Mouse (Mus musculus): ENCODE measurements around the gene Rpl6. TPM values are rescaled to one million over a fixed set of nuclear protein-coding genes. Genes with fewer than 3 reads are reported as not detected.

Gene Rpl6
- total RNA-seq, 2 experiments from 2014 or later = 445 to 518 TPM

DNA sequence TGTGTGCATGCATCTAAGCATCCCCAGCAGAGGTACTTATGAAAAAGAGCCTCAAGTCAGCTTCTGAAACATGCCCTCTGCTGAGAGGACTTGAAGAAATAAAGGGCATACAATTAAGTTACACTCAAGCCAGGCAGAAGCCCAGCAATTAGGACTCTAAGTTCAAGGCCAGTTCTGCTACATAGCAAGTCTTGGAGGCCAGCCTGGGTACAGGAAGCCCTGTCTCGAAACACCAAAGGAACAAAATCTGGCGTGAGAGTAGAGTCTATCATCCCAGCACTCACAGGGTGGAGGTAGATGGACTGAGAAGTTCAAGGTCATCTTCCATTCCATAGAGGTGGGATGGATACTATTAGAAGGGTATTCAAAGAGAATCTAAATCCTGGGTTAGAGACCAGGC is 19.9 kb upstream of the Rpl6 start:
- TF ChIP-seq CTCF (IDR thresholded peaks at IDR 0.05) = no peak
- intact Hi-C loops (cut with DNase I) = no loop called here
- H3K27ac ChIP-seq = peak overlapping the region; percentile 86
- no peak for DNase-seq
- peak overlapping the region; percentile 60 for H3K4me3 ChIP-seq

DNA sequence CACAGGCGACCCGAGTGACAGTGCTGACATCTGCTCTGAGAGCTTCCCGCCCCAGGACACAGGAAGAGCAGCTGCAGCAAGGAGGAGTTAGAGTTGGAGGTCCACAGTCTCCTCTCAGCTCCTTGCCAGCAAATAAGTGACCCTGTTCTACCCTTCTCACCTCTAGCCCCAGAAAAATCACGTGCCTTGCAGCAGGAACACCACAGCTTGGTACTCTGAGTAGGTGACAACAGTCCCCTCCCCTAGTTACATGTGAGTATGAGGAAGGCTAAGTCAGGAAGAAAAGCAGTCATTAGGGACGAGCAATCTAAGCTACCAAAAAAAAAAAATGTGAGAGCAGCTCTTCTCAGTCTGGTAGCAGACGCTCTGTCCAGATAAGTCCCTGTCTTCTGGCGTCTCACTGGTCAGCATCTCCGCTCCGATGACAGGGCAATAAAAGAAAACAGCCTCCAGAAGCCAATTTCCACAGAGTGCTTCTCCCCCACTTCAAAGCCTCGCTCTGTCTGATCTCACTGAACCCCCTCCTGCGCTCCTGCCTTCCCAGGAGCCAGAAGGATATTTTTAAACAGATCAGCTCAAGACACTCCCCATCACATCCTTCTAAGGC is 19.2 kb upstream of the Rpl6 start:
- peak overlapping the region; percentile 86 for H3K27ac ChIP-seq
- TF ChIP-seq CTCF (IDR thresholded peaks at IDR 0.05) = no peak
- intact Hi-C loops (cut with DNase I) = no loop called here
- H3K4me3 ChIP-seq = peak overlapping the region; percentile 60
- DNase-seq = peak; percentile 43

- Histone ChIP-seq H3K27ac (peak overlapping the region; percentile 86), H3K4me3 (peak overlapping the region; percentile 15)
- intact Hi-C loops (cut with DNase I) = no loop called here
- peak; percentile 72 for DNase-seq
- no peak for TF ChIP-seq CTCF (IDR thresholded peaks at IDR 0.05)
Observed at GRCm38 (mm10) chr5:121187580-121188001, 16.7 kb upstream of the Rpl6 start.

GRCm38 (mm10) chr5:121188265-121188664 is 16.0 kb upstream of the Rpl6 start:
- H3K27ac ChIP-seq = peak overlapping the region; percentile 86
- TF ChIP-seq CTCF (IDR thresholded peaks at IDR 0.05) = no peak

DNA sequence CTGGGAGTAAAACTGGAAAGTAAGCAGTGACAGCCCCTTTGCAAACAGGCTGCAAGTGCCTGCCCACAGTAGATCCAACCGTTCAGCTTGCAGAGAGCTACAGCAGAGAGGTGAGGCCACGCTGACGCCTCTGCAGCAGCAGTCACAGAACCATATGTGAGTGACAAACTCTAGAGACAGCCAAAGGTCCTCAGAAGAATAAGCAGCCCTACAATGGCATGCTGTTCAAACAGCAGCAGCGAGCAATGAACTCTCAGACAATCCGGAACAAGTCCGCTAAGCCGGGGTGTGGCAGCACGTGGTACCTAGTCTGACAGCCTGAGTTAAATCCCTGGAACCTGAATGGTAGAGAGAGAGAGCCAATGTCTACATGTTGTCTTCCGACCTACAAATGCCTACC is 15.1 kb upstream of the Rpl6 start:
- Histone ChIP-seq H3K27ac (no peak overlapping the region), H3K4me3 (peak overlapping the region; percentile 24; the same call in 1 of the 2 replicates)
- TF ChIP-seq CTCF (IDR thresholded peaks at IDR 0.05) = no peak
- no peak for DNase-seq
- intact Hi-C loops (cut with DNase I) = no loop called here

More at GRCm38 (mm10) chr5:121188265-121188664, 16.0 kb upstream of the Rpl6 start:
- H3K4me3 ChIP-seq = peak overlapping the region; percentile 15; the same call in 1 of the 2 replicates
- intact Hi-C loops (cut with DNase I) = no loop called here
- DNase-seq = no peak

DNA sequence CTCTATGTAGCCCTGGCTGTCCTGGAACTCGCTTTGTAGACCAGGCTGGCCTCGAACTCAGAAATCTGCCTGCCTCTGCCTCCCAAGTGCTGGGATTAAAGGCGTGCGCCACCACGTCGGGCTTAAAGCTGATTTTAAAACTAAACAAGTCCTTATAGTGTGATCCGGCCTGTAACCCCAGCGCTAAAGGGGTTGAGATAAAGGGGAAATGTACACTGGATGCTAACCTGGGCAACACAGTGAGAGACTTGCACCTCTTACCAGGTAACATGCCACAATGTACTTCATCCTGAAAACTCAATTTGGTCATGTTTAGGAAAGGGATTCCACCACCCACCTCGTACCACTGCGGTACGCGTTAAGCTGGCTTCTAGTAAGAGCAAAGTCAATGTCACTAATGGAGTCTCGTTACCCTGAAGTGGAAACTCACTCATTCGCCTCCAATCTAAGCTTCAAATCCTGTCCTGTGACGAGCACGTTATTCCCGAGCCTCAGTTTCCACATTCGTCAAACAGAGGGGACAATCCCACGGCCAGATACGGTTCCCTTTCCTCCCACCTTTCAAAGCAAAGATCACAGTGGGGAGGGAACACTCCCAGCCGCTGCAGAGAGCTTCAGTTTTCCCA is 14.0 kb upstream of the Rpl6 start:
- intact Hi-C loops (cut with DNase I) = no loop called here
- peak overlapping the region; percentile 84 for H3K4me3 ChIP-seq
- H3K27ac ChIP-seq = peak overlapping the region; percentile 97
- DNase-seq = no peak
- TF ChIP-seq CTCF (IDR thresholded peaks at IDR 0.05) = no peak

DNA sequence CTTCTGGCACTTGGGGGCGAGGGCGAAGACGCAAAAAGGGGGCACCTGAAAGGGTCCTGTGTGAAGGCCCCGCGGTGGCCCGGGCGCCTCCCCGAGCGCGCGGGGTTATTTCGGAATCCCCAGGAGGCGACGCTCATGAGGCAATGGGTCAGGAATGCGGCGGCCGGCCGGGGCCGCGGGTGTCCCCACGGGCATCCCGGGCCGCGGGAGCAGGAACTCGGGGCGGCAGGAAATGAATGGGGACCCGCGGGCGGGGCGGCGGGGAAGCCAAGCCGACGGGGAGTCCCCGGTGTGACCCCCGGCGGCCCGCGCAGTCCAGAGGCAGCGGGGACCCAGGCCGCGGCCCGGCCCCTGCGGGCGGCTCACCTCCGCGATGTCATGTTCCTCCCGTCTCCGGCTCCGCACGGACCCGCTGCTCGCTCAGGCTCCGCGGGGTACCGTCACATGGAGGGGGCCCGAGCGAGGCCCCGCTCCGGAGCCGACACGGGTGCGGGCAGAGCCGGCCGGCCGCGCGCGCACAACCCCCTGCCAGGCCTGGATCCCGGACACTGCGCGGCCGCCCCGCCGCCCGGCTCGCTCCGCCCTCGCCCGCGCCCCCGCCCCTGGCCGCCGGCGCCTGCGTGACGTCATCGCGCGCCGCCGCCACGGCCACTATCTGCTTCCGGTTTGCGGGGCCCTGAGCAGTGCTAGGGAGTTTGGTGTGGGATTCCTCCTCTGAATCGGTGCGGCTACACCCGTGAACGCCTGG is 13.3 kb upstream of the Rpl6 start, which contains the start of gene Ptpn11:
TSS of gene Ptpn11 (minus strand) at position 562 of the 748 bp plus-strand sequence.
- Histone ChIP-seq H3K27ac (peak within 1 kb of the TSS; percentile 97), H3K4me3 (peak within 1 kb of the TSS; percentile 84)
- intact Hi-C loops (cut with DNase I) = no loop called here
- peak; percentile 93 for DNase-seq
- TF ChIP-seq CTCF (IDR thresholded peaks at IDR 0.05) = no peak

DNA sequence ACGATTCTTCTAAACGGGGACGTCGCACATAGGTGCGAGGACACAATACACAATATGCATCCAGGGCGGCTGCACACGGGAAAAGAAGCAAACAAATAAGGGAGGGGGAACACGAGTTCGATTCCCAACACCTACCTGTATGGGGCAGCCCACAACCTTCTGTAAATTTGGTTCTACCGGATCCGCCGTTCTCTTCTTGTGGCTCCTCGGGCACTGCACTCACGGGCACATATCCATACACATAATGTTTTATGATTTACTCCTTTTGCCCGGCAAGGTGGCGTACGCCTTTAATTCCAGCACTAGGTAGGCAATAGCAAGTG is 12.7 kb upstream of the Rpl6 start:
- Histone ChIP-seq H3K4me3 (peak overlapping the region; percentile 84), H3K27ac (peak overlapping the region; percentile 97)
- intact Hi-C loops (cut with DNase I) = no loop called here
- no peak for DNase-seq
- TF ChIP-seq CTCF (IDR thresholded peaks at IDR 0.05) = no peak

GRCm38 (mm10) chr5:121194173-121194572 is 10.1 kb upstream of the Rpl6 start:
- Histone ChIP-seq H3K4me3 (no peak overlapping the region), H3K27ac (no peak overlapping the region)
- TF ChIP-seq CTCF (IDR thresholded peaks at IDR 0.05) = no peak
- DNase-seq = no peak
- intact Hi-C loops (cut with DNase I) = no loop called here

- intact Hi-C loops (cut with DNase I) = no loop called here
- no peak for TF ChIP-seq CTCF (IDR thresholded peaks at IDR 0.05)
- no peak for DNase-seq
- no peak overlapping the region for H3K27ac ChIP-seq
- no peak overlapping the region for H3K4me3 ChIP-seq
Observed at GRCm38 (mm10) chr5:121196764-121197163, 7.5 kb upstream of the Rpl6 start.

DNA sequence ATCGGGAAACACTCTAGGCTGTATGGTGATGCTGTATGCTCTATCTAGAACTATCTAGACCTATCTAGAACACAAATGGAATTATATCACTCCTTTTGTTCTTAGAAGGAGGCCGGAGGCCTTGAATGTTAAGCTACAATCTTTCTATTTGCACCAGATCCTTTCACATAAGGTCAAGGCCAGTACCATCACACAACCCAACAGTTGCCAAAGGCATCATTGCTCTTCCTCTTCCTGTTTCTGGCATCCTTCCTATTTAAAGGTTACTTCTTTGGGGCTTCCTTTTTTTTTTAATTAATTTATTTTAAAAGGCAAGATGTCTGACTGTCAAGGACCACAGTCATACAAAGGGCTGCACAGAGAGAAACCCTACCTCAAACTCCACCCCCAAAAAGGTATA is 6.9 kb upstream of the Rpl6 start:
- intact Hi-C loops (cut with DNase I) = no loop called here
- no peak overlapping the region for H3K27ac ChIP-seq

DNA sequence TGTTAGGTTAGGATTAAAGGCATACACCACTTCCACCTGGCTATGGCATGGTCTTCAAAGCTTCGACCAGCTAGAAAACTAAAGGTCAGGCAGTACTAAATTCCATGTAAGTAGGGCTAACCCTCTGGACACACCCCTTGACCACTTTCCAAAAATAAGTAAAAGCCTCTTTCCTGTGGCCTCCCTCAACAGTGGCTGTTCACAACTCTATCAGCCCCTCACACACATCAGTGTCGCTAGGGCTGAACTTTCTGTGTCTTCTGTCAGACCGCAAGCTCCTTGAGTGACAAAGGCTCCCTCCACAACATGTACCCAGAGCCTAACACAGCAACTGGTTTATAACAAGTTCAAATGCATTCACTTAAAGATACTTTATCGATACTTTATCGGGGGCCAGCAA is 5.9 kb upstream of the Rpl6 start:
- intact Hi-C loops (cut with DNase I) = no loop called here
- no peak overlapping the region for H3K27ac ChIP-seq

More for the DNA sequence above, 6.9 kb upstream of the Rpl6 start:
- no peak overlapping the region for H3K4me3 ChIP-seq
- no peak for DNase-seq
- TF ChIP-seq CTCF (IDR thresholded peaks at IDR 0.05) = no peak

GRCm38 (mm10) chr5:121201739-121202138 is 2.5 kb upstream of the Rpl6 start:
- peak; percentile 71 for TF ChIP-seq CTCF (IDR thresholded peaks at IDR 0.05)
- H3K4me3 ChIP-seq = no peak overlapping the region
- intact Hi-C loops (cut with DNase I) = no loop called here
- no peak for DNase-seq
- H3K27ac ChIP-seq = no peak overlapping the region

More for the DNA sequence above, 5.9 kb upstream of the Rpl6 start:
- no peak for DNase-seq
- H3K4me3 ChIP-seq = no peak overlapping the region
- no peak for TF ChIP-seq CTCF (IDR thresholded peaks at IDR 0.05)
